Mouse (Mus musculus): ENCODE results near the gene Bmpr2.
"Not testable (repeated sequence)": the region's sequence is repeated elsewhere in the genome, so short reads cannot be mapped to it uniquely, and the experiment has no call there.

Gene Bmpr2

GRCm38 (mm10) chr1:59763164-59763768 is at the start of gene Bmpr2:
TSS of gene Bmpr2 (plus strand) at chr1:59763400.
- peak; percentile 81 to 86 for DNase-seq (ENCODE audit: low spot score in 2 of 2)

DNA sequence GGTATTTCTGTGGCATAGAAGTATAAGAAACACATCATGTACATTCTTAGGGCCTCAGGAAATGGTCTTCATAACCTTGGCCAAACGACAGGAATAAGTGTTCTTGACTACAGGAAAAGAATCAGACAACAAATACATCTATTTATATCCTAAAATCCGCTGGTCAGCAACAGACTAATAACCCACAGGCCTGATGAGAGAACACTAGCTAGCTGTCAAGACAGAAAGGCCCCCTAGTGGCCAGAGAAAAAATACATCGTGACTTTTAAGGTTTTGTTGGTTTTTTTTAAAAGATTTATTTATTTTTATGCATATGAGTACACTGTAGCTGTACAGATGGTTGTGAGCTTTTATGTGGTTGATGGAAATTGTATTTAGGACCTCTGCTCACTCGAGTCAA is 43.3 kb upstream of the Bmpr2 start:
- no peak for DNase-seq (ENCODE audit: low spot score in 2 of 2)

GRCm38 (mm10) chr1:59725661-59726060 is 37.5 kb upstream of the Bmpr2 start:
- DNase-seq (ENCODE audit: low spot score in 2 of 2) = no peak

GRCm38 (mm10) chr1:59730106-59730505 is 33.1 kb upstream of the Bmpr2 start:
- DNase-seq (ENCODE audit: low spot score in 2 of 2) = no peak

DNA sequence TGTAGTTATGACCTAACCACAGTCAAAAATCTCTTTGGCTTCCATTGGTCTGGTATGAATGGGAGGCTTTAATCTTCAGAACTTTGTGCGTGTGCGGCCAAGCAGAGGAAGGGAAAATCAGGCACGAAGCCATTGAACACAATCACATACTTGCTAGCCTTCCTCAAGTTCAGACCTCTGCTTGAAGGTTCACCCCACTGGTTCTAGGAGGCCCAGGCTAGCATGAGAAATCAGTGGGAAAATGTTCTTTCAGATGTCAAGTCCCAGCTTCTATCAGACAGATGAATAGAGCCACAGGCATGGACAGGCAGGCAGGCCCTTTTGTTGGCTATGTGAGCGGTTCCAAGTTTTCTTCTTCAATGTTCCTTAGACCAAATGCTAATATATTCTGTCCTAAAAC is 32.5 kb upstream of the Bmpr2 start:
- no peak for DNase-seq (ENCODE audit: low spot score in 2 of 2)

DNA sequence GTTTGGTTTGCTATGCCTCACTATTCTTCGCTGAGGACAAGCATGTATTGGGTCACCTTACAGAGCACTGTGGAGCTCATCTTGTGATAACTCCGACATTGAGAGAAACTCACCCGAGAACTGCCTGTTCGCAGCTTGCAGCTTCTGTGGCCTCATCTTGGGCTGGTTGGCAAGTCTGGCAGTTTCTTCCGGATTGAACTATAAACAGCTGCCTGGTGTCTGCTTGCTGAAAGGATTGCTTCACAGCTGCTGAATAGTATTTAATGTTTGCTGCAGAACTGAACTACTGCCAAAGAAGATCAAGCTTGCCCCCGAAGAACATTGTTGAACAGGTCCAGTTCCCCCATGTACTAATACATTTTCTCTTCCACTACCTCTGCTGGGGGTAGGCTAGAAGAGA is 29.1 kb upstream of the Bmpr2 start:
- DNase-seq (ENCODE audit: low spot score in 2 of 2) = no peak

DNA sequence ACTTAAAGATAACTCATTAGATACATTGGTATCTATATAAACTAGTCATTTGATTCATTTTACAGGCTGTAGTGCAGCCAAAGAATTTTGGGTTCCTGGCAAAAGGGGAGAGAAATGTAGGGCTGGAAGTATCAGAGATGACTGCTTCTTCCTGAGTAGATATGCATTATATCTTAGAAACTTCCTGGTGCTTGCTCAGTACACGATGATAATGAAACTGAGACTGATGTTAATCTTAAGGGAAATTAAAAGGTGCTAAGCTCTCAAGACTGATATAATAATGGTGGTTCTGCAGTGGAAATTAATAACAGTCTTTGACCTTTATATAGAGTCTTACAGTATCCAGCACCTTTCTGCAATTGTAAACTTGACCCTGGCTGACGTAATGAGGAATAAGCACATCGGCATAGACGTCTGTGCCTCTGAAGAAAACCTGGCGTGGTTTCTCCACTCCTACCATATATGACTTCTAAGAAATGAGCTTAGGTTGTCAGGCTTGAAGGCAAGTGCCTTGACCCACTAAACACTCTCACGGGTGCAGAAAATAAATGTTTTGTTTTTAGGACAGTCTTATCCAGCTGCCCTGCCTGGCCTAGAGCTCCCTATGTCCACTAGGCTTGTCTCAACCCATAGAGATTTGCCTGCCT is 24.3 kb upstream of the Bmpr2 start:
- no peak for DNase-seq (ENCODE audit: low spot score in 2 of 2)

GRCm38 (mm10) chr1:59739577-59740354 is 23.4 kb upstream of the Bmpr2 start:
- DNase-seq (ENCODE audit: low spot score in 2 of 2) = peak in 1 of 2 experiments; percentile 30

- DNase-seq (ENCODE audit: low spot score in 2 of 2) = no peak
These were observed 14.2 kb upstream of the Bmpr2 start for GRCm38 (mm10) chr1:59749047-59749446.

GRCm38 (mm10) chr1:59749724-59750123 is 13.5 kb upstream of the Bmpr2 start:
- not testable (repeated sequence) for DNase-seq (ENCODE audit: low spot score in 2 of 2)

DNA sequence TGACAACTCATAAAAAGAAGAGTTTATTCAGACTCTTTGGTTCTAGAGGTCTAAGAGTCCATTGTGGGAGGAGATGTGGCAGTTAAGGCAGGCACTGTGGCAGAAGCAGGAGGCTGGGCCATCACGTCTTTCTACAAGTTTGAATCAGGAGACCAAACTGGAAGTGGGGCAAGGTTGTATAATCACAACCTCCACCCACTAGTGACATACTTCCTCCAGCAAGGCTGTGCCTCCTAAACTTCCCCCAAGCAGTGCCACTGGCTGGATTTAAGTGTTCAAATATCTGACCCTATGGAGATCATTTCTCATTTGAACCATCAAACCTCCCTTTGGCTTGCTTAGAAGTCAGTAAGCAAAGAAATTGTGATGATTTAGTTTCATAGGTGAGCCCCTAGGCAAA is 7.9 kb upstream of the Bmpr2 start:
- DNase-seq (ENCODE audit: low spot score in 2 of 2) = no peak

GRCm38 (mm10) chr1:59758325-59758724 is 4.9 kb upstream of the Bmpr2 start:
- DNase-seq (ENCODE audit: low spot score in 2 of 2) = no peak

DNA sequence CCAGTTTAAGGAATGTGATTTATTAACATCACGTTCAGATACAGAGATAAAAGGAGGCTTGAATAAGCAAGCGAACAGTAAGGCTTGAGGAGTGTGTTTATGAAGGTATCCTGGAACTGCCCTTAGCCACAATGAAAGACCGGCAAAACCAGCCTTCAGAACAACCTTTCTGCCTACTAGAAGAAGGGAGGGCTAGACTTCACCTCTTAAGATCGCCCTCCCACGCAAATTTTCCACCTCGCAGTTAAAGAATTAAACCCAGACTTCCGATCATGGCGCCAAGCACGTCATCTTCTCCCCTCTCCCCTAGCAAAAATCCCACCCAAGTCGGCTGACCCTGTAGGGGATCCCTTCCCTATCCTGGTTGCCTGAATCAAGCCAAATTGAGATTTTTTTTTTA is 992 bp upstream of the Bmpr2 start:
- DNase-seq (ENCODE audit: low spot score in 2 of 2) = peak; percentile 35 to 61

DNA sequence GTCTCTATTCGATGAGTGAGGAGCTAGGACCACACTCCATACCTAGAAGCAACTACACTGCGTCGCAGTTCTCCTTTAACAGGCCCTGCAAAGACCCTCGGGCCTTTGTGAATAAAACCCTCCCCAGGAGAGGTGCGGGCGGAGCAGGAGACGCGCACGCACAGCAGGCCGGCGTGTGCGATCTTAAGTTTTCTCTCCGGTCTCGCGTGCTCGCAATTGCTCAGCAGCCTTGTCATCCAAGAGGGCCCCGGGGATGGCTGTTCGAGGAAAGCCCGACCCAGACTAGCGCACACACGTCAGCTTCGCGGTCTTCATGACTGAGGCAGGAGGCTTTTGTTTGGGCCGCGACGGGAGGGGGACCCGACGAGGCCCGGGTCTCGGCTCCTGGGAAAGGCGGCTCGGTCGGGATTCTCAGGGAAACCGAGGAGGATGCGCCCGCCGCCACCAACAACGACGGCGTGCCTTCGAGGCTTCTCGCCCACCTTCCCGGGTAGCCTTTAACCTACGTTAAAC is 493 bp upstream of the Bmpr2 start:
- DNase-seq (ENCODE audit: low spot score in 2 of 2) = peak in 1 of 2 experiments; percentile 18

DNA sequence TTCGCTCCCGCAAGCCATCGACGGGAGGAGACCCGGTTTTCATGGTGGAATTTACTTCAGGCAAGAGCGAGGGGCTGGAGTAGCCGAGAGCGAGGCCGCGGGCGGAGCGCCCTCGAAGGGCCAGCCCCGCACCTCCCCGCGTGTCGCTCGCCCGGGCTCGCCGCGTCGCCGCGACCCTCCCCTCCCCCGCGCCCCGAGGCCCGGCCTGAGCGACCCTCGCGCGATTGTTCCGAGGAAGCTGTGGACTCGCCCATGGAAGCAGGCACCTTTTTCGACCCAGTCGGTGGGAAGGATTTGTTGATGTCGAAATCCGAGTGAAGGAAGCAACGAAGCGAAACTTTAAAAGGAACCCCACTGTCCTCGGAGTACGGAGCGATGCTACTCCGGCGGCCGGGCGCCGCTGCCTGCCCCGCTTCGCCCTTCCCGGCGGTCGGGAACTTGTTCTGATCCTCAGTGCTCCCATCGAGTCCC is 616 bp downstream of the Bmpr2 start:
- DNase-seq (ENCODE audit: low spot score in 2 of 2) = peak; percentile 35 to 58

- DNase-seq (ENCODE audit: low spot score in 2 of 2) = peak; percentile 18 to 52
These were observed 1.3 kb downstream of the Bmpr2 start for GRCm38 (mm10) chr1:59764407-59764971.

DNA sequence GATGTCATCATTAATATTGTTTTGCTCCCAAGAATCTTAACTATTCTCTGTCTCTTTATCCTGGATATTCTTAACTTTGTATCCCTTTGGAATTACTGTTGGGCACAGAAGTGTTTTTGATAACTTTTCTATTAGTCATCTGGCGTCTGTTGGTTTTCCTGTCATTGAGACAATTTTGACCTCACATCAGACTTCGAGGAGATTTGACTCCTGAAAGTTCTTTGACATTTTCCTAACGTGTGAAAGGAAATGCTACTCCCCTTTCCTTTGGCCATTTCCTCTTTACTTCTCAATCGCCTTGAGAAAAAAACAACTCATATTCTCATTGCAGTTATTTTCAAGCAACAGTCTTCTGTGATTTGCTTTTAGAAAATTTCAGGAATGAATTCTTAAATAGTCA is 2.1 kb downstream of the Bmpr2 start:
- no peak for DNase-seq (ENCODE audit: low spot score in 2 of 2)

- no peak for DNase-seq (ENCODE audit: low spot score in 2 of 2)
These were observed 3.4 kb downstream of the Bmpr2 start for GRCm38 (mm10) chr1:59766626-59767025.

DNA sequence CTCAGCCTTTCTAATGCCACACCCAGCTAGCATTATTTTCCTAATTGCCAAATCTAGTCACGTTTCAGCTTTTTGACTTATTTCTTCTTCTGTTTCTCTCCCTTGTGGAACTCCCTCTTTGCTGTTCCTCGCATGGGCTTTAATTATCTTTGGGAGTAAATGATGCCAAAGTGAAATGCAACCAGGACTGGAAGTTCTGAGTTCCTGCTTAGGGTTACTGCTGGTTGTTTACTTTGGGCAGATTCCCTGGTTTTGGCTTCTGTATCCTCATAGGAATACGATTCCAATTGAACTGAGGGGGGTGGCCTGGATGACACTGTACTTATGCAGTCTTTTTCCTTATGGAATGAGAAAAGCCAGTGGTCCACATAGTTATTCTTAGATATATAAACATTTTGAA is 8.7 kb downstream of the Bmpr2 start:
- no peak for DNase-seq (ENCODE audit: low spot score in 2 of 2)

GRCm38 (mm10) chr1:59781080-59781479 is 17.9 kb downstream of the Bmpr2 start:
- DNase-seq (ENCODE audit: low spot score in 2 of 2) = no peak

- DNase-seq (ENCODE audit: low spot score in 2 of 2) = no peak
These were observed 25.8 kb downstream of the Bmpr2 start for GRCm38 (mm10) chr1:59788975-59789374.

GRCm38 (mm10) chr1:59789741-59790140 is 26.5 kb downstream of the Bmpr2 start:
- no peak for DNase-seq (ENCODE audit: low spot score in 2 of 2)

Measured in urinary bladder, adult 18-20 months (tissue).